Mouse (Mus musculus) myocyte (in vitro differentiated cells): ENCODE data around the gene Pex16.

Source experiments
- CEBPB ChIP-seq: IDR thresholded peaks from 2 replicates; pipeline ENCODE4 v1.6.1; 2011; ENCODE audit warnings: mild to moderate bottlenecking, moderate library complexity; ENCODE audit not compliant: poor library complexity, insufficient read depth, severe bottlenecking
- MAX ChIP-seq: IDR thresholded peaks from one replicate; pipeline ENCODE4 v1.6.1; 2011; ENCODE audit warnings: low read depth, mild to moderate bottlenecking, control low read depth
- MYOD1 ChIP-seq, 3 experiments: IDR thresholded peaks; one replicate each; pipeline ENCODE4 v1.6.1; 2011; ENCODE audit warnings: control low read depth in 2 of 3, low read depth in 2 of 3, mild to moderate bottlenecking in 2 of 3, moderate library complexity in 1 of 3; ENCODE audit not compliant: insufficient read length in 2 of 3, control insufficient read depth in 1 of 3
- MYOG ChIP-seq, 3 experiments: IDR thresholded peaks; one replicate each; pipeline ENCODE4 v1.6.1; 2011; ENCODE audit warnings: control low read depth in 2 of 3, low read depth in 2 of 3, mild to moderate bottlenecking in 2 of 3; ENCODE audit not compliant: insufficient read length in 2 of 3, control insufficient read depth in 1 of 3, insufficient read depth in 1 of 3
- POLR2A ChIP-seq: IDR thresholded peaks from one replicate; pipeline ENCODE4 v1.6.1; 2011; ENCODE audit warnings: low read depth, mild to moderate bottlenecking, control low read depth, moderate library complexity; ENCODE audit not compliant: insufficient read length
- POLR2AphosphoS2 ChIP-seq: IDR thresholded peaks from one replicate; pipeline ENCODE4 v1.6.1; 2011; ENCODE audit warnings: low read depth, control low read depth; ENCODE audit not compliant: insufficient read length
- REST ChIP-seq: IDR thresholded peaks from one replicate; pipeline ENCODE4 v1.6.1; 2011; ENCODE audit warnings: mild to moderate bottlenecking, control low read depth, moderate library complexity; ENCODE audit not compliant: insufficient read depth, insufficient read length
- SRF ChIP-seq: IDR thresholded peaks from one replicate; pipeline ENCODE4 v1.6.1; 2011; ENCODE audit warnings: low read depth; ENCODE audit not compliant: control insufficient read depth, insufficient read length
- TCF12 ChIP-seq: IDR thresholded peaks from one replicate; pipeline ENCODE4 v1.6.1; 2011; ENCODE audit warnings: mild to moderate bottlenecking, control low read depth; ENCODE audit not compliant: poor library complexity, insufficient read depth, severe bottlenecking
- USF1 ChIP-seq: IDR thresholded peaks from one replicate; pipeline ENCODE4 v1.6.1; 2011; ENCODE audit warnings: low read depth, mild to moderate bottlenecking, control low read depth, moderate library complexity

DNA sequence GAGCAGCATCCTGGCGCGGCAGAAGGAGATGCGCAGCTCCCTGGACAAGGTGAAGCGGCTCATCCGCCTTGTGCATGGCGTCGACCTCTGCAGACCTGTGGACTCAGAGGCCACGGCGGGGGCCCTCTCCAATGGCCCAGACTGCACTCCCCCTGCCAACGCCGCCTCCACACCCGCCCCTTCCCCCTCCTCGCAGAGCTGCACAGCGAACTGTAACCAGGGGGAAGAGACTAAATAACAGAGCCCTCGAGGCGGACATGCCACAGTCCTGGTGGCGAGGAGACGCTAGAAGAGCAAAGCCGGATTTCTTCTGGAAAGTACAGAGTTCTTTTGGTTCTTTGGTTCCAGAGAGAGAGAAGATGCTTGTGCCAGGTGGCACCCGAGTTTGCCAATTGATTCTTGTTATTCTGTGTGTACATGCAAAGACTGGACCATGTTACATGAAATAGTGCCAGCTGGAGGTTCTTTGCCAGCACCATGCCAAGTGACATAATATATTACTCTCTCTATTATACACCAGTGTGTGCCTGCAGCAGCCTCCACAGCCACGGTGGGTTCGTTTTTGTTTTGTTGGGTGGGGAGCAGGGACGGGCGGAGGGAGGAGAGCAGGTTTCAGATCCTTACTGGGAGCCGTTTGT, 14.2 kb upstream of the Pex16 start:
- TF ChIP-seq POLR2A (no peak), CEBPB (no peak), TCF12 (no peak), POLR2AphosphoS2 (no peak), SRF (no peak), MYOG (IDR thresholded peaks at IDR 0.05; ENCODE audit: control insufficient read depth in 1 of 3, insufficient read depth in 1 of 3, insufficient read length in 2 of 3, low read depth in 2 of 3) (no peak), USF1 (no peak), REST (no peak), MYOD1 (IDR thresholded peaks at IDR 0.05; ENCODE audit: control insufficient read depth in 1 of 3, insufficient read length in 2 of 3, low read depth in 2 of 3) (no peak), MAX (no peak)
